Mouse (Mus musculus): Measurements from ENCODE around the gene Gna13. TPM values are rescaled to one million over a fixed set of nuclear protein-coding genes. Genes with fewer than 3 reads are reported as not detected.
"Not testable (repeated sequence)": the region's sequence is repeated elsewhere in the genome, so short reads cannot be mapped to it uniquely, and the experiment has no call there.

Gene Gna13
- polyA plus RNA-seq, 1 experiment from 2014 or later, result 18.5 TPM

GRCm38 (mm10) chr11:109334773-109335172 is 27.9 kb upstream of the Gna13 start:
- 91% methylated on average over 4 of the region's 4 CpGs for WGBS
- Histone ChIP-seq H3K9ac (replicated peaks) (no peak overlapping the region), H3K36me3 (no peaks in the 10 kb centered on the region), H3K4me2 (replicated peaks) (no peak overlapping the region), H3K4me1 (peaks cover 13% of the 10 kb centered on the region), H3K27me3 (no peaks in the 10 kb centered on the region), H3K9me3 (no peaks in the 10 kb centered on the region), H3K4me3 (no peak overlapping the region), H3K27ac (replicated peaks) (no peak overlapping the region)
- ATAC-seq (replicated peaks), result no peak

GRCm38 (mm10) chr11:109335890-109336289 is 26.7 kb upstream of the Gna13 start:
- no peak overlapping the region for H3K9ac ChIP-seq (replicated peaks)
- no peaks in the 10 kb centered on the region for H3K36me3 ChIP-seq
- no peak for ATAC-seq (replicated peaks)
- no peaks in the 10 kb centered on the region for H3K27me3 ChIP-seq
- H3K27ac ChIP-seq (replicated peaks), result no peak overlapping the region
- WGBS, result 39% methylated on average over 6 of the region's 6 CpGs
- peaks cover 13% of the 10 kb centered on the region for H3K4me1 ChIP-seq
- H3K9me3 ChIP-seq, result no peaks in the 10 kb centered on the region
- H3K4me2 ChIP-seq (replicated peaks), result no peak overlapping the region
- H3K4me3 ChIP-seq, result no peak overlapping the region

- H3K4me1 ChIP-seq, result no peaks in the 10 kb centered on the region
- H3K9ac ChIP-seq (replicated peaks), result no peak overlapping the region
- H3K27ac ChIP-seq (replicated peaks), result no peak overlapping the region
- H3K4me3 ChIP-seq, result no peak overlapping the region
- ATAC-seq (replicated peaks), result no peak
- H3K4me2 ChIP-seq (replicated peaks), result no peak overlapping the region
- no peaks in the 10 kb centered on the region for H3K27me3 ChIP-seq
- no peaks in the 10 kb centered on the region for H3K36me3 ChIP-seq
- H3K9me3 ChIP-seq, result no peaks in the 10 kb centered on the region
- 95% methylated on average over 8 of the region's 8 CpGs for WGBS
Observed at GRCm38 (mm10) chr11:109339155-109339938, 23.3 kb upstream of the Gna13 start.

- Histone ChIP-seq H3K4me3 (no peak overlapping the region), H3K4me1 (no peaks in the 10 kb centered on the region), H3K36me3 (no peaks in the 10 kb centered on the region), H3K9me3 (no peaks in the 10 kb centered on the region), H3K4me2 (replicated peaks) (no peak overlapping the region), H3K27ac (replicated peaks) (no peak overlapping the region), H3K9ac (replicated peaks) (no peak overlapping the region), H3K27me3 (no peaks in the 10 kb centered on the region)
- no peak for ATAC-seq (replicated peaks)
- WGBS, result 85% methylated on average over 5 of the region's 5 CpGs
Observed at GRCm38 (mm10) chr11:109340541-109340940, 22.1 kb upstream of the Gna13 start.

GRCm38 (mm10) chr11:109342666-109343065 is 20.0 kb upstream of the Gna13 start:
- H3K4me2 ChIP-seq (replicated peaks); H3K4me1 ChIP-seq; H3K27ac ChIP-seq (replicated peaks); H3K27me3 ChIP-seq; H3K4me3 ChIP-seq; H3K9ac ChIP-seq (replicated peaks); ATAC-seq (replicated peaks); H3K36me3 ChIP-seq; H3K9me3 ChIP-seq: not testable (repeated sequence)
- 97% methylated on average over 3 of the region's 4 CpGs for WGBS

- no peak overlapping the region for H3K4me2 ChIP-seq (replicated peaks)
- no peak for ATAC-seq (replicated peaks)
- H3K27me3 ChIP-seq, result no peaks in the 10 kb centered on the region
- H3K4me1 ChIP-seq, result peaks cover 10% of the 10 kb centered on the region
- no peak overlapping the region for H3K27ac ChIP-seq (replicated peaks)
- no peaks in the 10 kb centered on the region for H3K9me3 ChIP-seq
- WGBS, result 34% methylated on average over 7 of the region's 7 CpGs
- no peak overlapping the region for H3K4me3 ChIP-seq
- H3K36me3 ChIP-seq, result no peaks in the 10 kb centered on the region
- H3K9ac ChIP-seq (replicated peaks), result no peak overlapping the region
Observed at GRCm38 (mm10) chr11:109343558-109343957, 19.1 kb upstream of the Gna13 start.

- no peaks in the 10 kb centered on the region for H3K27me3 ChIP-seq
- H3K4me2 ChIP-seq (replicated peaks), result no peak overlapping the region
- no peaks in the 10 kb centered on the region for H3K9me3 ChIP-seq
- peaks cover 10% of the 10 kb centered on the region for H3K4me1 ChIP-seq
- no peak overlapping the region for H3K27ac ChIP-seq (replicated peaks)
- ATAC-seq (replicated peaks), result no peak
- 38% methylated on average over 10 of the region's 10 CpGs for WGBS
- no peak overlapping the region for H3K9ac ChIP-seq (replicated peaks)
- no peak overlapping the region for H3K4me3 ChIP-seq
- H3K36me3 ChIP-seq, result no peaks in the 10 kb centered on the region
Observed at GRCm38 (mm10) chr11:109343991-109344599, 18.5 kb upstream of the Gna13 start.

GRCm38 (mm10) chr11:109347242-109347959 is 15.2 kb upstream of the Gna13 start:
- H3K27me3 ChIP-seq, result no peaks in the 10 kb centered on the region
- no peaks in the 10 kb centered on the region for H3K36me3 ChIP-seq
- no peak overlapping the region for H3K27ac ChIP-seq (replicated peaks)
- H3K4me3 ChIP-seq, result no peak overlapping the region
- H3K9ac ChIP-seq (replicated peaks), result no peak overlapping the region
- H3K9me3 ChIP-seq, result no peaks in the 10 kb centered on the region
- H3K4me2 ChIP-seq (replicated peaks), result no peak overlapping the region
- ATAC-seq (replicated peaks), result peak; percentile 78
- 60% methylated on average over 10 of the region's 10 CpGs for WGBS
- peaks cover 10% of the 10 kb centered on the region for H3K4me1 ChIP-seq

- Histone ChIP-seq H3K36me3 (no peaks in the 10 kb centered on the region), H3K9me3 (no peaks in the 10 kb centered on the region), H3K27ac (replicated peaks) (no peak overlapping the region), H3K4me2 (replicated peaks) (no peak overlapping the region), H3K4me3 (no peak overlapping the region), H3K9ac (replicated peaks) (no peak overlapping the region), H3K4me1 (peaks cover 10% of the 10 kb centered on the region), H3K27me3 (no peaks in the 10 kb centered on the region)
- WGBS, result 77% methylated on average over 12 of the region's 12 CpGs
- no peak for ATAC-seq (replicated peaks)
Observed at GRCm38 (mm10) chr11:109348408-109348807, 14.2 kb upstream of the Gna13 start.

- Histone ChIP-seq H3K9me3 (no peaks in the 10 kb centered on the region), H3K4me2 (replicated peaks) (no peak overlapping the region), H3K9ac (replicated peaks) (no peak overlapping the region), H3K27ac (replicated peaks) (no peak overlapping the region), H3K27me3 (no peaks in the 10 kb centered on the region), H3K4me3 (no peak overlapping the region), H3K4me1 (peaks cover 10% of the 10 kb centered on the region), H3K36me3 (no peaks in the 10 kb centered on the region)
- ATAC-seq (replicated peaks), result no peak
- 65% methylated on average over 5 of the region's 5 CpGs for WGBS
Observed at GRCm38 (mm10) chr11:109349652-109350316, 12.8 kb upstream of the Gna13 start.

GRCm38 (mm10) chr11:109350317-109350714 is 12.3 kb upstream of the Gna13 start:
- H3K4me1 ChIP-seq, result peaks cover 10% of the 10 kb centered on the region
- no peak for ATAC-seq (replicated peaks)
- no peaks in the 10 kb centered on the region for H3K27me3 ChIP-seq
- WGBS, result 86% methylated on average over 7 of the region's 7 CpGs
- no peak overlapping the region for H3K4me2 ChIP-seq (replicated peaks)
- H3K36me3 ChIP-seq, result no peaks in the 10 kb centered on the region
- H3K9ac ChIP-seq (replicated peaks), result no peak overlapping the region
- H3K4me3 ChIP-seq, result no peak overlapping the region
- H3K27ac ChIP-seq (replicated peaks), result no peak overlapping the region
- H3K9me3 ChIP-seq, result no peaks in the 10 kb centered on the region

- Histone ChIP-seq H3K4me3 (no peak overlapping the region), H3K4me1 (peaks cover 10% of the 10 kb centered on the region), H3K9ac (replicated peaks) (no peak overlapping the region), H3K4me2 (replicated peaks) (no peak overlapping the region), H3K9me3 (no peaks in the 10 kb centered on the region), H3K27ac (replicated peaks) (no peak overlapping the region), H3K36me3 (no peaks in the 10 kb centered on the region), H3K27me3 (no peaks in the 10 kb centered on the region)
- 84% methylated on average over 4 of the region's 4 CpGs for WGBS
- ATAC-seq (replicated peaks), result no peak
Observed at GRCm38 (mm10) chr11:109351489-109351888, 11.1 kb upstream of the Gna13 start.

All from forebrain, embryonic 15.5 days (tissue).